Mouse (Mus musculus) bone marrow, adult 2 months (tissue): ENCODE data around the gene Olfr222.

Experiments
- CTCF ChIP-seq: fragments of 200-500 bp; IDR thresholded peaks from 2 replicates; pipeline ENCODE4 v1.5.1; 2011; ENCODE audit warnings: low read length, control low read depth; ENCODE audit not compliant: control insufficient read depth, insufficient read depth
- POLR2A ChIP-seq: fragments of 200-500 bp; IDR thresholded peaks from 2 replicates; pipeline ENCODE4 v1.6.1; 2011; ENCODE audit warnings: low read depth, mild to moderate bottlenecking, control low read depth, low read length, borderline replicate concordance; ENCODE audit not compliant: control insufficient read depth

- peak; percentile 67 for TF ChIP-seq CTCF
- no peak for TF ChIP-seq POLR2A
Measured at GRCm38 (mm10) chr11:59624017-59624630, 48.1 kb upstream of the Olfr222 start.
